Mouse (Mus musculus) CD4-positive, CD25-positive, alpha-beta regulatory T cell, adult 4 months (primary cell): ENCODE results near the gene 4930470P17Rik. TPM values are rescaled to one million over a fixed set of nuclear protein-coding genes. Genes with fewer than 3 reads are reported as not detected.

ENCODE experiments used
- ATAC-seq: one replicate; pipeline ENCODE4 v1.8.0; 2017
- polyA plus RNA-seq, 2 experiments: library from polyadenylated mRNA; unstranded; fragments of 100-300 nt; shearing (Covaris generic); gene quantifications; one replicate each; pipeline ENCODE4 v1.2.1; 2017

Gene 4930470P17Rik
- polyA plus RNA-seq, 2 experiments from 2014 or later, result not detected

DNA sequence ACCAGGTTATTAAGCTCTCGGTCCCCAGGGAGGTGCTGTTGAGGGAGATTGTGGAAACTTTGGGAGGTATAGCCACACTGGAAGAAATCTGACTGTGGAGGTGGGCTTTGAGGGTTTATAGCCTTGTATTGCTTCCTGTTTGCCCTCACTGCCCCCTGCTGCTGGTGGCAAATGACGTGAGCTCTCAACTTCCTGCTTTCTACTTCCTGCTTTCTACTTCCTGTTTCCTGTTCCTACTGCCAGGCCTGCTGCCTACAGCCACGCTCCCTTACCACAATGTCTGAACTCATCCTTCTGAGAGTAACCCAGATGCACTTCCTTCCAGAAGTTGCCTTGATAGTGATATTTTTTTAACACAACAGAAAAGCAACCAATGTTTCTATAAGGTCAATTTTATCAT is 24.3 kb downstream of the 4930470P17Rik start:
- ATAC-seq, result no peak

DNA sequence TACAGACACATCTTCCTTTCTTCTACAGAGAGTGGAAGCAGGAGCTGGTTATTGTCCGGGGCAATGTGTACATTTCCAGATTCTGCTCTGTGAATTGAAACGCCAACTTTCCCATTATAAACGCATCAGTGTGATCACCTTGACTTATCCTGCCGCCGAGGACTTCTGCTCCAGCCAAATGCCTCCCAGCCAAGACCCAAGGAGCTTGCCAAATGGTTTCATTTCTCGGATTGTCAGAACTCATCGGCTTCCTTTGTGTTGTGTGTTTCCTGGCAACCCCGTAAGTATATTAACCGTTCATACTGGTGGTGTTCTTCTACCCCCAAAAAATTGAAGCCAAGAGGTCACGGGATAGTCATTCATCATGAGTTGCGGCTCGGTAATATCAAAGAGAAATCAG is 25.7 kb downstream of the 4930470P17Rik start:
- no peak for ATAC-seq

DNA sequence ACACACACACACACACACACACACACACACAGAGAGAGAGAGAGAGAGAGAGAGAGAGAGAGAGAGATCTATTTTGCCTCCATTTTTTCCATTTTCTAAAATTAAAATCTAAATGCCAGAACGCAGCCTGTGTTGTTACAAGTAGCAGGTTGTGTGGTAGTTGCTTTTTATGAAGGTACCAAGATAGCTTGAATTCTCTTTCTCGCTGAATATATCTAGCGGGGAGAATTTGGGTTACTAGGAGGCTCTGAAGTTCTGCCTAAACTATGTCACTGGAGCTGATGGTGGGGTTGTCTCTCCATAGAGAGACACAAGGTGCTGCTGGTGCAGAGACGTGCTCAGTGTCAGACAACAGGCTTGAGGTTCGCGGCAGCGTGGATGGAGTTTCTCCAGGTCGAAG is 36.8 kb downstream of the 4930470P17Rik start:
- ATAC-seq, result no peak

DNA sequence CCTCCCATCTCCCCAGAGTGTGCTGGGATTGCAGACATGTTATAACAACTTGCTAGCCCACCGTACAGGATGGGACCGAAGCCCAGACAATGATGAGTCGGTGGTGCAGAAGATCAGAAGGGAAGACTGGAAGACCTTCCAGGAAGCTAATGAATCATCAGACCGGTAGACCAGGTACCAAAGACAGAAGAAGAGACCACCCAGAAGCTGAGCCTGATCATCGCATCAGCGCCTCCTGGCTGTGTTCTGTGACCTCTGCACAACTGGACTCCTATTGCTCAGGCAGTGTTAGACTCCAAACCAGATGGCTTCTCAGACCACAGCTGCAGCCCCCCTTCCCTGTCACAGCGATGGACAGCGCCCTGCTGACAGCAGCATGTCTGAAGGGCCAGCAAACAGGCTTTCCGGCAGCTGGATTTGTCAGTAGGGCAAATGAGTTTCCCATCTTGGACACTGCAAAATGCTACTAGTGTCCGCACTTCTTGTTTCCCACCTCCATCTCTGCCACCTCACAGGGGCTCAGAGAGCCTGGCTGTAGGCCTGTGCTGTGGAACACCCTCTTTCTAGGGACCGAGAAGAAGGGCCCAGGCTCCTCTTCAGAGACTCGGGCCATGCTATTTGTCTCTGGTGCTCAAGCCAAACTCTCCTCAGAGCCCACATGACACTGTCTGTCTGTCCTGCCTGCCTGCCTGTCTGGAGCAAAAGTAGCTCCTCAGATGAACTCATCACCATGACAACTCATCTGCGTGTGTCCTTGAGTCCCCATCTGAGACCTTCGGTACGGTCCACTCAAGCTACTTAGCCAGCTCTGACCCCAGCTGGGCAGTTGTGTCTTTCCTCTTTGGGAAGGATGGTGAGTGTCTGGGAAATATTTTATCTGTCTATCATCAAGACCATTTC is 37.6 kb downstream of the 4930470P17Rik start:
- no peak for ATAC-seq

DNA sequence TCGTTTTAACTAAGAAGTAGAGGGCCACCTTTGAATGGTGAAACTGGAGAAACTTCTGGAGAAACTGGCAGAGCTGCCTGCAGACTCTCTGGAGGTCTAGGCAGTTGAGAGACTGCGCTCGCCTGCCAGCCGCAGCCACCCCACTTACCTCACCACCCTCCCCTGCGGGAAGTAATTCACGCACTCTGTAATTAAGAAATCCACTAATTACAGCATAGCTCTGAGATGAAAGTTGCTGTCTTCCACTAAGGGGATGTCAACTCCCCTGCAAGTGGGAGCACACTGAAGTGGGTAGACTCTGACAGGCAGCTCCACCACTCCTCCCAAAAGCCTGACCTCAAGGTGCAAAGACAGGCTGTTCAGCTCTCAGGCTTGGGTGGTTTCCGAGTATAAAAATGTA is 49.7 kb downstream of the 4930470P17Rik start:
- no peak for ATAC-seq

DNA sequence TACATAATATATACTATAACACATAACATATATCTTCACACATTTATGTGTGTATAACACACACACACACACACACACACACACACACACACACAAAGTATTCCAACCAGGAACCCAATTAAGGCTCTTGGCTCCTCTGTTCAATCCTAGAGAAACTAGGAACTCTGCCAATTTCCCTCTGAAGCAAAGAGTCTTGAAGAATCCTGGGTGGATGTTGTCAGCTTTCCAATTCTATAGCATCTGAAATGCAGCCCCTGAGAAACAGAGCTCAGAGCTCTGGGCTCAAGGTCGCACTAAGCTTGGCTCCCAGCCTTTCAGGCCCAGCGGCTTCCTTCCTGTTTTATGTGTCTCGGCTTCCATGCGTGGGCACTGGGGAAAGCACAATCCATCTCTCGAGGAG is 51.6 kb downstream of the 4930470P17Rik start:
- ATAC-seq, result no peak

DNA sequence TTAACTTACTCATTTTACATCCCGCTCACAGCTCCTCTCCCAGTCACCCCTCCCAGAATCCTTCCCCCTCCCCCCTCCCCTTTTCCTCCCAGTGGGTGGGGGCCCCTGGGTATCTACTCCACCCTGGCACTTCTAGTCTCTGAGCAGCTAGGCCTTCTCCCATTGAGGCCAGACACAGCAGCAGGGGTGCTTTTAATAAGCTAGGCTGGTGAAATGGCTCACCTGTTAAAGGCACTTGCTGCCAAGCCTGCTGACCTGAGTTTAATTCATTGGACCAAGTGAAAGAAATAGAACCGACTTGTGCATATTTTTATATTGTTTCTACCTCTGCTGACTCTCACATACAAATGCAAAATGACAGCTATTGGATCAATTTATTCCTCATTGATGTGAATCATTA is 52.7 kb downstream of the 4930470P17Rik start:
- no peak for ATAC-seq

DNA sequence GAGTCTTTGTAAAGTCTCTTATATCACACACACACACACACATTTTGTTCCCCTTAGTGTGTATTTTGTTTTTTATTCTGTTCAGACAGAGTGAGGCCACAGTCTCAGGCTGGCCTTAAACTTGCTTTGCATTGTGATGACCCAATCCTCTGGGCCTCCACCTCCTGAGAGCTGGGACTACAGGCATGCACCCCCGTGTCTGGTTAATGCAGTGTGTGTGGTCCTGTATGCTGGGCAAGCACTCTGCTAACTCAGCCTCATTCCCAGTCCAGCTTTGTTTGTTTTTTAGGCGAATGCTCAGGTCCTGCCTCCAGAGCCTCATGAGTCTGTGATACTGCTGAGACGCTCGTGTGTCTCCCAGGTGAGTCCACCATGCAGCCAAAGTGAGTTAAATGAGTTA is 53.8 kb downstream of the 4930470P17Rik start:
- no peak for ATAC-seq

DNA sequence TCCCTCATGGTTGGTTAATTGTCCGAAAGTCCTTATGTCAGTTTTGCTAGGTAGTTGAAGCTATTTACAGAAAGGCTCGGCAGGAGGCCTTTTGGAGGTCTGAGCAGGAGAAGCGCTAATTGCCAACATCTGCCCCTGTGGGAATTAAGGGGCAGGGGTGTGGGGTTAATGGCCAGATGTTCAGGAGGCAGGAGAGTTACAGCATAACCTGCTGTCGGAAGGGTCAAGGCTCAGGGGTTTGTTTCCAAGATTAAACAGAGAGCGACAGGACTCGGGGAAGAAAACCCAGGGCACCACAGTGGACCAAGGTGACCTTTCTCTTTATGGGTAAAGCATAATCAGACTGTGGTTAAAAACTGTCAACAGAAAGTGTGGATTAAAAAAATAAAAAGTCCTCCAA is 54.3 kb downstream of the 4930470P17Rik start:
- ATAC-seq, result no peak

DNA sequence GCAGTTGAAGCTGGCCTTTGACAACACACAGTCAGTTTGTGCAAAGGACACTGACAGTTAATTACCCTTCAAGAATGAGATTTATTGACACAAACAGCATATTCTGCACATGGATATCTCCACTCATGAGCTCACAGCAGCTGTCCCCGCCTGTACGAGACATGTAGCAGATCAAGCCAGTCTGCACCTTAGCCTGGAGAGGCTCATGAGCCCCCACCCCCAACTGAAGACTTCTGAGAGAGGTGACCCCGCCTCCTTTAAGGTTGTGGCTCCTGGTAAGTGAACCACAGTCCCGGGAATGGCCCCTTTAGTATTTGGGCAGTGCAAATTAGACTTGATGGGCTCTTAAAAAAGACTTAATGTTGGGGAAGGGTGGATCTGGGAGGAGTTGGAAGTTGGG is 56.1 kb downstream of the 4930470P17Rik start:
- no peak for ATAC-seq

DNA sequence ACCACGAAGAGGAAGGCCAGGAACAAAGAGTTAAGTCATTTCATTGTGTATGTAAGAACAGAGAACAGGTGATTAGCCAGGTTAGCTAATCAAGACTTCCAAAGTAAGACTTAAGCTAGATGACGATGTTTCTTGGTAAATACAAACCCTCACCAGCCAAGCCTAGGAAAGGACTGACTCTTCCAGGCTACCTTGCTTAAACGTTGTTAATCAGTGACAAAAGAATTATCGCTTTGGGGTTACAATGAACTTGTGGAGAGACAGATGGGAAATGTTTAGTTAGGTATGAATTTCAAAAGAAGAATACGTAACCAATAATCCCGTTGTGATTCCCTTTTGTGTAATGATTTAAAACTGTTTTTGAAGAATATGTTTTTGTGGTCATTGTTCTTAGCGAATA is 56.9 kb downstream of the 4930470P17Rik start:
- no peak for ATAC-seq

DNA sequence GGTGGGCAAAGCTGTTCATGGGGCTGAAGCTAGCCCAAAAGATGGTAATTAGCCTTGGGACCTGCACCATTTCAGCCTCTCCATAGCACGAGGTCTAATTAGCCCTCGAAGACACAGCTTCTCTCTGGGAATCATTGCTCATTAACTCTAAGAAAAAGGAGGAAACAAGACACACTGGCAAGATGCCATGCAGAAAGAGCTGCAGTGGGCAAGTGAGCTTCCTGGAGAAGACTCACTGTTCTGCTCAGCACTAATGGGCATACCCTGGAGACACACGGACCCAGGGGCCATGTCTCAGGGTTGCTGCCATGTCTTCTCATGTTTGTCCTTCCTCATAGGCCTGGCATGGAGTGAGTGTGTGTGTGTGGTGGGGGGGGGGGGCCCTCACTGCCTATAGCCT is 57.7 kb downstream of the 4930470P17Rik start:
- no peak for ATAC-seq

DNA sequence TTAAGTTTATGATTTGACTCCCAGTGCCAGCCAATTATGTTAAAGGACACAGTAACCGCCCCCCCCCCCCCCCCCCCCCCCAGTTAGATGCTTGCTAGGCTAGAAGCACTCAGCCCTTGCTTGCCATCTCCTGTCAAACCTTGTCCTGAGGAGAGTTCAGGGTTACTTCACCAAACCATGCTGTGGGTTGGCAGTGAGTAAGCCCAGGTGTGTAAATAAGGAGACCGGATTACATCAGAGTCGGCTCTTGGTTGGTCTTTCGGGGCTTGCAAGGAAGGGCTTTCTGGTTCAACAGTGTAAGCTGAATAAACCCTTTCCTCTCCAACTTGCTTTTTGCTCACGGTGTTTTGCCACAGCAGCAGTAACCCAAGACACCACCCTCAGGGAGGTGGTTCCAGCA is 58.2 kb downstream of the 4930470P17Rik start:
- ATAC-seq, result no peak

DNA sequence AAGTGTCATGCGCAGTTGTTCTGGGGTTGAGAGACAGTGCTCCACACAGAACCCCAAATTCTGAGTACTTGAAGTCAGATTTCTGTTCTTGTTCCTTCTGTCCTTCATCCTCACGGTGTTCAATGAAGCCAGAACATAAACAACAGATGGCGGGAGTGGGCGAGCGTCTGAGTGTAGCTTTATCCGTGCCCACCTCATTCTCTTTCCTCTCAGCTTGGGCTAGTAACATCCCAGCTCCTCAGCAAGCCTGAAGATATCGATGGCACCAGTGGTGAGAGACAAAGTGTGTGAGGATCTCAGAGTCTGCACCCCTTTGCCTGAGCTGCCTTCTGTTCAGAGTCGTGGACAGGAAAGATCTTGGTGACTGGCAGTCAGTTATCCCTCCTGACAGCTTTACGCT is 62.6 kb downstream of the 4930470P17Rik start:
- ATAC-seq, result no peak

DNA sequence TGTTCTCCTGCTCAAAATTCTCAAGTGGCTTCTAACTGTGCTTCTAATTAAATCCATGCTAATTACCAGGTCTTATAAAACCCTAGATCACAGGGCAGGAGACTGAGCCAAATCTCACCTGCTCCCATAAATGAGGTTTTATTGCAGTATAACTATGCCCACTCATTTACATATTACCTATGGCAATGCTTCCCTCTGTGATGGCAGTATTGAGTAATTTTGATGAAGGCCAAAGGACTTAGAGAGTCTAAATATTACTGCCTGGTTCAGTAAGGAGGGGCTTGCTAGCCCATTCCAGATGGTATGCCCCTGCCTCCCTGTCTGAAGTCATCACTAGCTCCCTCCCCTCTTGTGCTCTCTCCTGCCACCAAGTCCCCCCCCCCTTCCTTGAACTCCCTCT is 66.0 kb downstream of the 4930470P17Rik start:
- no peak for ATAC-seq

DNA sequence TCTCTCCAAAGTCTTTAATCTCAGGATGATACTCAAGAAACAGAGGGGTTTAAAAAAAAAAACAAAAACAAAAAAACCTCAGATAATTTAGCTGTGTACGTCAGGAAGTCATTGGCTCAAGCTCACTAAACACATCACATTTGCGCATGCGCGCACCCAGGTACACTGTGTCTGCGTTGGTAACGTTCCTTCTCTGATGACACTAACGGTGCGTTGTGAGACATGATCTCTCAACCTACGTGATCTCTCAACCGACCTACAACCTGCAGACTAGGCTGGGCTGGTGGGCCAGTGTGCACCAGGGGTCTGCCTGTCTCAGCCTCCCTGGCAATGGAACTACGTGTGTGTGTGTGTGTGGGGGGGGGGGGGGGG is 67.0 kb downstream of the 4930470P17Rik start:
- no peak for ATAC-seq

DNA sequence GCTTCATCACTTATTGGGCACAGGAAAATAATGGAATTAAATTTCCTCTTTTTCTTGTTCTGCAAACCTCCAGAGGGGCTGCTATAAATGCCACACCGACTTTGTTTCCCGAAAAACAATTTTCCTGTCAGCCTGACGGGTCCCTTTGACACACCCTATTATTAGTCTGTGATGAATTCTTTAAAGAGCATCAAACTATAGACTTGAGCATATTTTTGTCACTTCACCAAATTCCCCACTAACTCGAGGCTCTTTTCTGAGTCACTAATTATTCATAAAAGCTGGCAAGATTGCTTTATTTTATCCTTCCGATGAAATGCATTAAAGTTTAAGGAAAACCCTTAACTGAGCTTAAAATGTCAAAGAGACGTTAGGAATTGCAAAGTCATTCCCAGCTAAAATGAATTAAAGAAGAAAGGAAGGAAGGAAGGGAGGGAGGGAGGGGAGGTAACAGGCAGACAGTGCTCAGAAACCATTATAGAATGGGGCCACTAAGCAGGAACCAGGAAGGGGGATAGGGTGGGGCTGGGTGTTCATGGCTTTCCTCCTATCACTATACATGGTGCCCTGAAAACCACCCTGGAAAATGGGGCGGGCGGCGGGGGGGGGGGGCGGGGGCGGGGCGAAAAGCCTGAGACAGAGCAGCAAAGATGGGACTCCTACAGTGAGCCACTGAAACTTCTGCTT is 67.6 kb downstream of the 4930470P17Rik start:
- ATAC-seq, result no peak

DNA sequence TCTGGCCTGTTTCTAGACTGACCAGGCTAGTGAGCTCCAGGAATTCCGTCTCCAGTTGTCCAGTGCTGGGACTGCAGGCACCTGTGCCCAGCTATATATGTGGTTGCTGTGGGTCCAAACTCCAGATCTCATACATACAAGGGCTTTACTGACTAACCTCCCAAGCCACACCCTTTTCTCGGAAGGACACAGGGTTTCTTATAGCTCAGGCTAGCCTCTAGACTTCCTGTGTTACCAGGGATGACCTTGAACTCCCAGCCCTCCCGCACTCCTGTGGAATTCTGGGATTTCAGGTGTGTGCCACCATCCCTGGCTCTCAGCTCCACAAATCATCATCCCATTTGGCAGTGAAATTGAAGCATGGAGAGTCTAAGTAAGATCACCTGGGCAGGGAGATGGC is 71.6 kb downstream of the 4930470P17Rik start:
- ATAC-seq, result no peak

DNA sequence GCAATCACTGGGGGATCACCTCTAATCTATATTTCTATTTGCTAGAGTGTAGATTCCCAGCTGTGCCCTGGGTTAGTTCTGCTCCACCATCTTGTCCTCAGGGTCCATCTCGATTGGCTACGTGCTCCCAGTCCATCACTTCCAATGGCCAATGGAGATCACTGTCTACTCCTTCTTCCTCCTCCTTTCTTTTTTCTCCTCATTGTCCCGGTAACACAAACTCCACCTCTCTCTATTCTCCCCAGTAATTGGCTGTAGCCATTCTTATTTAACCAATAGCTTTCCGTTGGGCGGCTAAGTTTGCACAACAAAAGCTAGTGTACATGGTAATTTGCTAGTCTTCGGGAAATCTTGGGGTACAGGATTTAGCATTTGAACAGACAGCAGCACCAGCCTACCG is 72.1 kb downstream of the 4930470P17Rik start:
- ATAC-seq, result no peak

Other genes starting within 250 kb of the 4930470P17Rik start
- gene Bcas1, start 174.2 kb downstream of the 4930470P17Rik start, polyA plus RNA-seq, result 1 to 10 TPM; 5.1 to 8.0 TPM
- 10 to 100 TPM; 40.0 to 52.4 TPM for gene Pfdn4, start 105.6 kb downstream of the 4930470P17Rik start, polyA plus RNA-seq
- gene Cyp24a1, start 104.9 kb downstream of the 4930470P17Rik start, polyA plus RNA-seq, result not detected
- gene Dok5, start 129.8 kb upstream of the 4930470P17Rik start, polyA plus RNA-seq, result not detected